Mouse (Mus musculus): Measurements from ENCODE around the gene Ptx3.
"Not testable (repeated sequence)": the region's sequence is repeated elsewhere in the genome, so short reads cannot be mapped to it uniquely, and the experiment has no call there.

Ptx3 gene

DNA sequence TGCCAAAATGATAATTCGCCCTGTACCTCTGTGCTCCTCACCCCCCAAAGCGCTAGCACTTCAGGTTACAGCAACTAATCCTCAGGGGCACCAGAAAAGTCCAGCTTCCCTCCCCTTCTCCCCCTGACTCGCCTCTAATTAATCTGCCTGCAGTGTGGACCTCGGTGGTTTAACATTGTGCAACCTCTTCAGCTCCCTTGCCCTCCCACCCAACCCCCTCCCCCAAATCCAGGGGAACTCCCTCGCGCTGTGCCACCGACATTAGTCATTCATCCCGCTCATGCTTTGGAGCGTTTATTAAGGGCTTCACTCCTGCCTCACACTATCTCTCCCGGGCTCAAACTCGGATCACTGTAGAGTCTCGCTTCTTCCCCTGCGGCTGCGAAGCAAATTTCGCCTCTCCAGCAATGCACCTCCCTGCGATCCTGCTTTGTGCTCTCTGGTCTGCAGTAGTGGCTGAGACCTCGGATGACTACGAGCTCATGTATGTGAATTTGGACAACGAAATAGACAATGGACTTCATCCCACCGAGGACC is at the start of gene Ptx3:
Ptx3 (plus strand) TSS at position 256 of the 537 bp plus-strand sequence.
- DNase-seq (ENCODE audit: low spot score in 2 of 2) = no peak

DNA sequence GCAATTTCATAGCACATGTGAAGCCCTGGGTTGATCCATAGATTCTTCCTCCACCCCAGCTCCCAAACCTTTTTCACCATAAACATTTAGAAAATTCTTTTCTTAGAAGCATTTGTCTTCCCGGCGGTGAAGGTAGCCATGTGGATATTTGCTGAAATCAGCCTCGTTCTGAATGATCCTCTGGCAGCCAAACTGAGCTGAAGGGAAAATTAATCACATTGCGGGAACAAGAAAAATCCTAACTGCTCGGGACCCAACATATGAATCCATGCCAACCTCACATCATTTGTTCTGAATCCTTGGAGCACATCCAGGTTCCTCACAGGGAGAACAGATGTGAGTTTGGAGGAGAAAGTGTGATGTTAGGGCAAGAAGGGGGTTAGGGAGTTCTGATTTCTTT is 46.8 kb upstream of the Ptx3 start:
- no peak for DNase-seq (ENCODE audit: low spot score in 2 of 2)

DNA sequence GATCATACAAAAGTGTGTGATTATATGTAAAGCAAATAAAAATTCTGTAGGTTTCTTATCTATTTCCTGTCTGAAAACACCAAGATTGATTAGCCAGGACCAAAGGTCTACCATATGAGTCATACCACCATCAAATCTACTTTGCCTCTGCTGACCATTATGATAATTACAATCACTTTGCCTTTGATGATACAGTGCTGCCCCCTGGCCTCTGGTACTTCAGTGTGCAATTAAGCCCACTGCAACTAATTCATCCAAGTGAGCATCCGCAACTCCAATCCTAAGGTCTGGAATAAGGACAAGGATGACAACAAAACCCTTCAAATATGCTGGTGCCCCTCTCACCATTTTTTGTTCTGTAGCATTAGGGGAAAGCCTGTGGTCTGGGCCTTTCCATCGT is 40.1 kb upstream of the Ptx3 start:
- no peak for DNase-seq (ENCODE audit: low spot score in 2 of 2)

DNA sequence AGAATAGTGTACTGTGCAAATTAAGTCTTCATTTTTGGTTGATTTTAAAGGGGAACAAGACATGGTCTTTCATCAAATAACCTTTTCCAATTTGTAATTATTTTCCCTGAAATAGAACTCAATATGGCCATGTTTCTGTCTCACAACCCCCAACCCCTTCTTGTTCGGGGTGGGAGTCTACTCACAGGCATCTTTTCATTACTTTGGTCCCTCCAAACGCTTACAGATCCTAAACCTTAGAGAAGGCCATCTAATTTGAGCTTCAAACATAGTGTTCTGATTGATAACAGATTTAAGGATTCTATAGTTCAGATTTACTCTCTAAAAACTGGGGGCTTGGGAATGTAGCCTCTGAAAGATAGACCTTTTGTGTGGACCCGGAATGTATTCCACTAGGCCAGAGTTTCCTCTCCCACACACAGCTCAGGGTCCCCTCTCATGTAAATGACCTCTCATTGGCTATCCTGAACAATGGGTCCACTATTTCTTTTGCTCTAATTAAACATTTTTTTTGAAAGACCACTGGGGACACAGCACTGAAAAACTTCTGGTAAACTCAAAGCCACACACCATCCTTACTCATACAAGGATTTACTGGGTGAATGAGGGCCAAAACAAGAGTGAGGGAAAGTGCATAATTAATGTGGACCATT is 25.7 kb upstream of the Ptx3 start:
- DNase-seq (ENCODE audit: low spot score in 2 of 2) = no peak

DNA sequence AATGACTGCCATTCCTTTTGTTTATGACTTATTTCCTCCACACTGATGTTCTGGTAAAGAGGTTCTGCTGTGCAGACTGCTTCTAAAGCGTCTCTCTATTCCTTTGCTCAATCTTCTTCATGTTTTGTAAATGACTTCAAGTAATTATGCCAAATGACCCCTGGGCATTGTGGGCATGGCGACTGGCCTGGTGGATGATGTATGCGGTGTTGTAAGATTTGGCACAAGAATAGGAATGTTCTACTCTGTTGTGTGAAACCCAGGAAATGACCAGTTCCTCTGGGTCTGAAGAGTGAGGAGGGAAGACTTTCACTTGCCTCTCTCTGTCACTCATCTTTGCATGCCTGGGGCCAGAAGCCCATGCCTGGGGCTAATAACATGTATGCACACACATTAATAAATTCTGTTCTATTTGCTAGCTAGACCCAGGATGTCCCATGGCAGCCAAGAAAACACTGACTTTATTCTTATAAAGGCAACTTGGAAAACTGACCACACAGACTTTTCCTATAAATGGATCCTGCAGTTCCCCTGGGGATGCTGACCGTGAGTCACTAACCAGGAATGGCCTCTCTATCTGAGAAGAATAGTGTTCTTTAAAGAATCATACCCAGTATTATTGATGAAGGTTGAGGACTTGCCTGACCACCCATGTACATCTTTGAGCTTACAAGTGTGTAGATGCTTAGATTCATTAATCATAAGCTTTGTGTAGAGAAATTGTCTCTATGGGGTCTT is 10.7 kb upstream of the Ptx3 start:
- no peak for DNase-seq (ENCODE audit: low spot score in 2 of 2)

DNA sequence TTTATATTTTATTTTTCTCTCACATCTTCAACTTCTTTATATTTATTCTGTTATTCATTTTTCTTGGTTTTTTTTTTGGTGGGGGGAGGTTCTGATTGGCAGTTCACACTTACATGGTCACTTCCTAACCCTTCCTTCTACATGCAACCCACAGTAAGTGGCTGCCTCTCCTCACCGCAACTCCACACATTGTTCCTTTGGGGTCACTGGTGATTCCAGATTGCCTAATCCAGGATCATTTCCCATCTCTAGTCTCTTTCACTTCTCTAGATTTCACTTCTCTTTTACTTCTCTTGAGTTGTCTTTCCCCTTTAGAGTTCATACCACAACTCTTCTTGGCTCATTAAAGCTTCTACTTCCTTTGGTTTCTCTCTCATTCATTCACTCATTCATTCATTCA is 6.2 kb upstream of the Ptx3 start:
- DNase-seq (ENCODE audit: low spot score in 2 of 2) = no peak

DNA sequence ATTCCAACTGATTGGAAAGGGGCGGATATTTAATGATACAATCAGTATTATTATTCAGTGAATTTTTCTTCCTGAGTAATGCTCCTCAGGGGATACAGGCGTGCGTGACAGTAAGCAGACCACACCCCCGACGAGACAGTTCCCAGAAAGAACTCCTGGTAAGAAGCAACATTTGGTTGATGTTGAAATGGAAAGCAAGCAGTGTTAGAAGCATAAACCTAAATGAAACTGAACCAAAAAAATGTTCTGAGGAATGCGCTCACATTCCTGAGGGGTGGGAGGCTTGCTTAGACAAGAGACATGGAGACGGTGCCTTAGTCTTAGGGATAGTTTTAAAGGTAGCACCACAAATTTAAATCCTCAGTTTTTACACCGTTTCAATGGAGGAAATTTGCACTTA is 4.0 kb upstream of the Ptx3 start:
- DNase-seq (ENCODE audit: low spot score in 2 of 2) = no peak

DNA sequence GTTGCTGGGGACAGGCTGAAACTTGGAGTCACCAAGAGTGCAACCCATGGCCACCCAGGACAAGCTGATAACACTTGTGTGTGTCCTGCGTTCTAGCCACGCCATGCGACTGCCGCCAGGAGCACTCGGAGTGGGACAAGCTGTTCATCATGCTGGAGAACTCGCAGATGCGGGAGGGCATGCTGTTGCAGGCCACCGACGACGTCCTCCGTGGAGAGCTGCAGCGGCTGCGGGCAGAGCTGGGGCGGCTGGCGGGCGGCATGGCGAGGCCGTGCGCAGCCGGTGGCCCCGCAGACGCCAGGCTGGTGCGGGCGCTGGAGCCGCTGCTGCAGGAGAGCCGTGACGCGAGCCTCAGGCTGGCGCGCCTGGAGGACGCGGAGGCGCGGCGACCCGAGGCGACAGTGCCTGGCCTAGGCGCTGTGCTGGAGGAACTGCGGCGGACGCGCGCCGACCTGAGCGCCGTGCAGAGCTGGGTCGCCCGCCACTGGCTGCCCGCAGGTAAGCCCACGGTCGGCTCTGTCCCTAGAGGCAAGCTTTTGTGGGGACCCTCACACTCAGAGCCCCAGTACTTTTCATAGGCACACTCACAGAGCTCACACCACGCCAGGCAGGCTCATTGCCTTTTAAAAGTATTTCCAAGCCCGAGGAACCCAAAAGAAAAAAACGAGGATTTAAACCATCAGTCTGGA is 988 bp downstream of the Ptx3 start:
- no peak for DNase-seq (ENCODE audit: low spot score in 2 of 2)

DNA sequence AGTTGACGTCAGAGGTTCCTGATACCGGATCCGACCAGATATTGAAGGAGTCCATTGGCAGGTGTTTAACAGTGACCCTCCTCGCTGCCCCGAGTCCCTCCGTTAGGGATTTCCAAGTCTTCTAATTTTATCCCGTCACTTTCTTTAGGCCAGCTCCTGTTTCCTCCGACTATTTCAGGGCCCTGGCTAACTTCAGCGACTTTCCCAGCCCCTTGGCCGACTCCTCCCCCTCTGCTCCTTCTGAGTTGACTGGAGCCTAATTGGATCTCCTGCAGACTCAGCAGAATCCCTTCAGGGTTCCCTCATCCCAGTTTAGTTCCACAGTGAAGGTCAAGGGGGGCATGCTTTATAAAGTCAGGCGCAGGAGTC is 1.5 kb downstream of the Ptx3 start:
- DNase-seq (ENCODE audit: low spot score in 2 of 2) = no peak

DNA sequence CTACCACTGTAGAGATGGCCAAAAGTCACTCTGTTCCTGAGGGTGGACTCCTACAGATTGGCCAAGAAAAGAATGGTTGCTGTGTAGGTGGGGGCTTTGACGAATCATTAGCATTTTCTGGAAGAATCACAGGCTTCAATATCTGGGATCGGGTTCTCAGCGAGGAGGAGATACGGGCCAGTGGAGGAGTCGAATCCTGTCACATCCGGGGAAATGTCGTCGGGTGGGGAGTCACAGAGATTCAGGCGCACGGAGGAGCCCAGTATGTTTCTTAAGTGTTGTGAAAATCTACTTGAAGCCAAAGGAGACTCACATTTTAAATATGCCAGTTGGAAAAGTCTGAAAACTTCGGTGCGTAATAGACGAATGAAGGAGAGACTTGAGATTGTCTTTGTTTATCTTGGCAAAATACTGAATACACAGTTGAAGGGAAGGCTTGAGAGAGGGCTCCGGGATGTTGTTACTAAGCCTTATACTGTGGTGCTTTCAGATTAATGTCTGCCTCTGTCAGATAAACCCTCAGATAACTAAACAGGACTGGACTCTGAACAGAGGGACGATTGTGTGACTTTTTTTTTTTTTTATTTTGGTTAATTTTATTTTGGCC is 5.3 kb downstream of the Ptx3 start:
- no peak for DNase-seq (ENCODE audit: low spot score in 2 of 2)

DNA sequence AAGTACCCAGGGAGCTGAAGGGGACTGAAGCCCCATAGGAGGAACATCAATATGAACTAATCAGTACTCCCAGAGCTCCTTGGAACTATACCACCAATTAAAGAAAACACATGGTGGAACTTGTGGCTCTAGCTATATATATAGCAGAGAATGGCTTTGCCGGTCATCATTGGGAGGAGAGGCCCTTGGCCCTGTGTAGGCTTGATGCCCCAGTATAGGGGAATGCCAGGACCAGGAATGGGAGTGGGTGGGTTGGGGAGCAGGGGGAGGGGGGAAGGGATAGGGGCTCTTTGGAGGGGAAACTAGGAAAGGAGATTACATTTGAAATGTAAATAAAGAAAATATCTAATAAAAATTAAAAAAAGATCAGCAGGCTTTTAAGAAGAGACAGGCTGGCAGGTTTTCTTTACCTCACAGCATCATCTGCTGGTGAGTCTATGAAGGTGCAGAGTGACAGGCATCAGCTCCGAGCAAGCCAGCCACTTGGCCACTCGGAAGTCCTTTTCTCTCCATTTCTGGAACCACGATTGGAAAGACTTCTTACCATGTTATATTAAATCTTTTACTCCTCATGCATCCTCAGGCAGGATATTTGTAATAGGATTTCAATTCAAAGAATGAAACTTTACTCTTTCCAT is 16.6 kb downstream of the Ptx3 start:
- DNase-seq (ENCODE audit: low spot score in 2 of 2) = not testable (repeated sequence)

DNA sequence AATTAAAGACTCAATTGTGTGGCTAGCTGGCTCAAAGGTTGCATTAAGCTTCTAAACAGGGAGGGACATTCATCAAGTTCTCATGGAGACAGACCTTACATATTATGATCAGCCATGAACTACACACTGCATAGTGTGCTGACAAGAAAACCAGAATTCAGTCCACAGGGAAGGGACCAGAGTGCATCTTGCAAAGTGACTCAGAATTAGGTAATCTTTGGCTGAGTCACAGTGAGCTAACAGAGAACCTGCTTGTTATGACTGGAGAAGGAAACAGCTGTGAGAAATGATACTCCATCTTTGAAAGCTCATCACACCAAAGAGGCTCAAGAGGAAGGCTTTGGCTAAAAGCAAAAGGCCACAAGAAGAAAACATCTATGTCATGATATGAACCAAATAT is 20.8 kb downstream of the Ptx3 start:
- DNase-seq (ENCODE audit: low spot score in 2 of 2) = no peak

DNA sequence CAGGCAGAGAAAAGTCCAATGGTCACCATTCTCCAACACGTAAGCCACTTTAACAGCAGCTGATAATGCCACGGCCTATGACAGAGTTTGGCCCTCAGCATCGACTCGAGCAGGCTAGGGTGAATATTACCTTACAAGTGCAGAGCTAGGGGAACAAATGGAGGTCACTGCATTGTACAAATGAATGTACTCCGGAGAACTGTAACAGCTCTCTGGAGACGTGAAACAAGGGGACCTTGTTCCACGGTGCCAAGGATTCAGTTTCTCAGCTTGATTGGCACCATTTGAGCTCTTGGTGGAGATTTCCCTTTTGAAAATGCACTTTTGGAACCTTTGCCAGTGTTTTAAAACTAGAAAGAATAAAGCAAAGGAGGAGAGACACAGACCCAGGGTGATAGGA is 32.1 kb downstream of the Ptx3 start:
- no peak for DNase-seq (ENCODE audit: low spot score in 2 of 2)

DNA sequence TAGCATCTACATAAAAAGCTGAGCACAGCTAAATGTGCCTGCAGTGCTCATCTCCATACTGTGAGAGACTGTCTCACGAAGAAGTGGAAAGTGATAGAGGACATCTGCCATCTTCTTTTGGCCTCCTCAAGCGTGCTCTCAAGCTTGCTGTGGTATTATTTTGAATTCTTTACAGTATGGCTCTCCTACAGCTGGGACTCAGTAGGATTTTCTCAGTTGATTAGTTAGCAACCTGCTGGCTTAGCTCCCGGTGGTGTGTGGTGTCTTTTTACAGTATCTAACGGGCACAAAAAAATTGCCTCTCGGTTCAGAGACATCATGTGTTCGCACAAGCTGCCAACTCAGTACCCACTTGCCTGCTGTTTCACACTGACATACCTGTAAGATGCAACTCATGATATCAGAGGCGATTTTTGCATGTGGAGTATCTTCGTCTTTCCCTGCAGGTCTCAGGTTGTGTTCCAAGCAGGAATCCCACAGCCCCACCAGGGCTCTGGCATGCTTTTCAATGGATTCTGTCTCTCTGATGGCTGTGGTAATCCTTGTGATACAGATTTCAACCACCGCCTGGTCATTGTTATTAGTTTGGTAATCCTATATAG is 34.9 kb downstream of the Ptx3 start:
- no peak for DNase-seq (ENCODE audit: low spot score in 2 of 2)

DNA sequence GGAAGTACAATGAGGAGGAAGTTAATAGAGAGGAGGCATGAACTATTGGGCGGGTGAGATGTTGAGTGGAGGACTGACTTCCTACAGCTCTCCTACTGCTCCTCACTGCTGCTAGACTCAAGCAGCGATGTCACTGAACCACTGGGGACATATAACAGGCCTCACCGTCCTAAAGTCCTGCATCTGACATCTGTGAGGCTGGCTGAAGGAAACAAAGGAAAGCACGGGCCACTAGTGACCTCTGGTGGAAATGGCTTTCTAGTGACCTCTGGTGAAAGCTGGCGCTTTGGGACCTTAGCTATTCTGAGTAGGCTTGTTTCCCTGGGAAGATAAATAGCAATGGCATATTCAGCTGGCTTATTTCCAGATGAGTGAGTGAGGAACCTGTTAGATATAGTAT is 42.6 kb downstream of the Ptx3 start:
- DNase-seq (ENCODE audit: low spot score in 2 of 2) = no peak

DNA sequence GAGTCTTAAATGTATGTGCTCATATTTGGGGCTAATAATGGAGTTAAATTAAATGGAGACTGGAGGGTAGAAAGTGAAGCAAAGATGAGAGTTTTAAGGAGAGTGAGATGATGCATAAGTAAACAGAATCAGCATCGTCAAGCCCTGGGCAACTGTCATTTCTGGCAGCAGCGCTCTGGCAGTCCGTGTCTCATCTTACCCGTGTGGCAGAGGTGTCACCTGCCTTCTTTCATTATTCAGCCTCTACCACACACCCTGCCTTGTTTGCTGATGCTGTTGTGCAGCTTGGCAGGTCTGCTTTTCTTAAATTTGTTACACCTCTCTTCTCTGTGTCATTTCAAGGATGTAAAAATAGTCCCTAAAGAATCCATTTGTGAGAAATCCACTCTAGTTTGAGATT is 43.6 kb downstream of the Ptx3 start:
- DNase-seq (ENCODE audit: low spot score in 2 of 2) = no peak
